In genomic region chr12:100228041-100228725, GRCm38 (mm10) we compare ENCODE assay signal across 10 mouse cellular contexts. TPM values are rescaled to one million over a fixed set of nuclear protein-coding genes. Genes with fewer than 3 reads are reported as not detected.
A peak's percentile ranks its signal among the peaks of the same experiment; 100 is the strongest.
DNase-seq lines count a peak whose midpoint lies in the region; ATAC-seq lines count a peak whose summit lies in the region.
"Had no signal": no experiment of that assay in that cellular context is flagged by ENCODE, and none has a peak within 500 bp of the region (broad histone marks: within the 10 kb centered on the region; RNA-seq: fewer than 3 reads in every experiment).

No protein-coding gene starts in this region.

- H3K4me3 ChIP-seq in liver, embryonic 12.5 days = no peak overlapping the region
- H3K4me3 ChIP-seq: heart, embryonic 15.5 days; limb, embryonic 13.5 days had no signal

- peak; percentile 61 to 64 for DNase-seq in right cerebral cortex, postnatal 10 days (ENCODE audit: low spot score in 2 of 2)
- DNase-seq in right cerebral cortex, postnatal 4 days = no peak
- DNase-seq in naive thymus-derived CD4-positive, alpha-beta T cell, adult 2 months (ENCODE audit: low read depth) = peak; percentile 74
- no peak for DNase-seq in adrenal gland, postnatal 14 days
- no peak for DNase-seq in Muller cell, postnatal 12 days (ENCODE audit: inconsistent ontology term)

- H3K4me2 ChIP-seq in liver, embryonic 12.5 days = no peak overlapping the region
- H3K4me2 ChIP-seq: heart, embryonic 15.5 days; limb, embryonic 13.5 days had no signal

- WGBS in liver, embryonic 12.5 days (ENCODE audit: insufficient replicate concordance) = 43% methylated on average over 11 of the region's 11 CpGs

- no peaks in the 10 kb centered on the region for H3K27me3 ChIP-seq in liver, embryonic 12.5 days (replicated peaks)
- H3K27me3 ChIP-seq: heart, embryonic 15.5 days; limb, embryonic 13.5 days had no signal

- H3K36me3 ChIP-seq in liver, embryonic 12.5 days = no peaks in the 10 kb centered on the region
- H3K36me3 ChIP-seq: heart, embryonic 15.5 days; limb, embryonic 13.5 days had no signal

- H3K9ac ChIP-seq in liver, embryonic 12.5 days = no peak overlapping the region
- H3K9ac ChIP-seq: heart, embryonic 15.5 days; limb, embryonic 13.5 days had no signal

- H3K27ac ChIP-seq in liver, embryonic 12.5 days = no peak overlapping the region
- H3K27ac ChIP-seq: heart, embryonic 15.5 days; limb, embryonic 13.5 days had no signal

- H3K4me1 ChIP-seq in liver, embryonic 12.5 days = no peaks in the 10 kb centered on the region
- H3K4me1 ChIP-seq: heart, embryonic 15.5 days had no signal

- peak; percentile 17 to 22; a peak in 2 of 4 replicates for ATAC-seq in hematopoietic stem cell, adult 5-6 weeks (replicated peaks in 1 of 2; ENCODE audit: insufficient read depth in 1 of 2, low FRiP score in 2 of 2, low TSS enrichment in 1 of 2, low read depth in 1 of 2, poor library complexity in 2 of 2, severe bottlenecking in 2 of 2)
- ATAC-seq in liver, embryonic 12.5 days = no peak
- no peak for ATAC-seq in erythroblast, adult 5-6 weeks (replicated peaks; ENCODE audit: low FRiP score, poor library complexity, severe bottlenecking)

- no peaks in the 10 kb centered on the region for H3K9me3 ChIP-seq in liver, embryonic 12.5 days (replicated peaks)
- H3K9me3 ChIP-seq: heart, embryonic 15.5 days had no signal

RNA-seq across cellular contexts. Expression of gene Calm1, which starts 28.9 kb away (rescaled TPM):
- total RNA-seq in hematopoietic stem cell, adult 5-6 weeks (2017) = 385 and 714 TPM in 2 replicates
- 432 and 438 TPM in 2 replicates for total RNA-seq in adrenal gland, postnatal 14 days (2021)
- polyA plus RNA-seq in liver, embryonic 12.5 days (2016; fragmentation: Nextera tagmentation; extraction: Ambion mirVana) = 739 and 779 TPM in 2 replicates
- total RNA-seq in erythroblast, adult 5-6 weeks (2015; ENCODE audit: low replicate concordance) = 71.5 and 86.7 TPM in 2 replicates
- total RNA-seq in erythroblast, adult 5-6 weeks (2017; ENCODE audit: low replicate concordance) = 70.8 and 118 TPM in 2 replicates

Comparison
In these comparisons a context has a peak if more than half of its experiments do, and no peak if none do; other contexts are left out.
1. DNase-seq: peak in right cerebral cortex, postnatal 10 days (2 of 2) and naive thymus-derived CD4-positive, alpha-beta T cell, adult 2 months (single experiment); none in right cerebral cortex, postnatal 4 days (single experiment), adrenal gland, postnatal 14 days (single experiment) and Muller cell, postnatal 12 days (single experiment).
2. ATAC-seq: peak in hematopoietic stem cell, adult 5-6 weeks (2 of 2); none in liver, embryonic 12.5 days (single experiment) and erythroblast, adult 5-6 weeks (single experiment).